Mouse (Mus musculus) stomach, embryonic 14.5 days (tissue): ENCODE results near the gene Nelfe. TPM values are rescaled to one million over a fixed set of nuclear protein-coding genes. Genes with fewer than 3 reads are reported as not detected.

Experiments used
- ATAC-seq: fragments of 200-750 bp; cut with Nextera tagmentation; 2 replicates; pipeline ENCODE4 v1.8.0; 2017; ENCODE audit warnings: low read depth, moderate TSS enrichment; ENCODE audit not compliant: insufficient number of reproducible peaks, insufficient read depth, low FRiP score
- H3K27ac ChIP-seq: fragments of 300-500 bp; sonication (generic); 2 replicates; pipeline ENCODE4 v1.5.1; 2014; ENCODE audit warnings: mild to moderate bottlenecking, low read length, moderate library complexity, mixed read lengths
- H3K27me3 ChIP-seq: fragments of 300-500 bp; sonication (generic); 2 replicates; pipeline ENCODE4 v1.6.1; 2014; ENCODE audit warnings: low read length, control low read depth, mixed read lengths; ENCODE audit not compliant: control insufficient read depth, insufficient read depth
- H3K36me3 ChIP-seq: fragments of 300-500 bp; sonication (generic); 2 replicates; pipeline ENCODE4 v1.6.1; 2014; ENCODE audit warnings: mild to moderate bottlenecking, control low read depth, low read length, moderate library complexity, mixed read lengths; ENCODE audit not compliant: control insufficient read depth, insufficient read depth
- H3K4me1 ChIP-seq: fragments of 300-500 bp; sonication (generic); 2 replicates; pipeline ENCODE4 v1.6.1; 2014; ENCODE audit warnings: low read length, control low read depth, mixed read lengths; ENCODE audit not compliant: control insufficient read depth, insufficient read depth
- H3K4me2 ChIP-seq: fragments of 300-500 bp; sonication (generic); replicated peaks from 2 replicates; pipeline ENCODE4 v1.6.1; 2014; ENCODE audit warnings: low read depth, low read length, control low read depth
- H3K4me3 ChIP-seq: fragments of 300-500 bp; sonication (generic); 2 replicates; pipeline ENCODE4 v1.5.1; 2014; ENCODE audit warnings: low read depth, low read length, control low read depth
- H3K9ac ChIP-seq: fragments of 300-500 bp; sonication (generic); replicated peaks from 2 replicates; pipeline ENCODE4 v1.6.1; 2014; ENCODE audit warnings: low read depth, mild to moderate bottlenecking, control low read depth, low read length, moderate library complexity, mixed read lengths
- H3K9me3 ChIP-seq: fragments of 300-500 bp; sonication (generic); 2 replicates; pipeline ENCODE4 v1.6.1; 2016; ENCODE audit warnings: low read depth, low read length, control low read depth; ENCODE audit not compliant: control insufficient read depth
- WGBS: fragments of 180-500 bp; shearing (Covaris S2); extraction: QIAGEN DNeasy Blood & Tissue Kit; methylation state at CpG from one replicate; pipeline ENCODE4 v1.1.7; 2014; 5-methylcytosine and 5-hydroxymethylcytosine counted together
- polyA plus RNA-seq: library from polyadenylated mRNA; unstranded; fragments of >200 nt; fragmentation: Nextera tagmentation; extraction: Ambion mirVana; gene quantifications from 2 replicates; pipeline ENCODE4 v1.2.1, GENCODE M21; 2014

The Nelfe gene
- polyA plus RNA-seq, 1 experiment from 2014 or later = 101 TPM

DNA sequence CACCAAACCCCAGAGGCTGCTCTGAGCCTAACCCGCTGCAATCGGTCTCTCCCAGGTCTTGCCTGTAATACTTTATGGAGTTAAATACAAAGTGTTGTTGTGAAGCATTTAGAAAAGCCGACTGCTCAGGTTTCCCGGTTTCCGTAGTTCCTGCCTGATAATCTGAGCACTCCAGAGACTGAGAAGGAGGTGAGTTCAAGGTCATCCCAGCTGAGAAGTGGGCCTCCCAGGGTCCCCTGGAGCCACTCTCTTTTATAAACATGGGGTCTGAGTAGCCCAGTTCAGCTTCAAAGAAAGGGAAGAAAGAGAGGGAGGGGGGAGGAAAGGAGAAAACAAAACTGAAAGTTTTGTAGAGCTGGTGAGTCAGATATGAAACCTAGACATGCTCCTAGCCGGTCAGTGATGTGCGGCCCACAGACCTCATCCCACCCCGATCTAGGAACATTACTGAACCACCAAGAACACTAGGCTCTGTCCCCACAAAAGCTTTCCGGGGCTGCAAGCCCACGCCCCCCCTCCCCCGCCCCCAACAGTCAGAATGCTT, 29.2 kb downstream of the Nelfe start, which contains the start of gene Zbtb12:
Zbtb12 (plus strand) TSS at position 148 of the 544 bp plus-strand sequence.
- H3K36me3 ChIP-seq = no peaks in the 10 kb centered on the region
- no peak within 1 kb of the TSS for H3K9ac ChIP-seq
- WGBS = 56% methylated on average over 11 of the region's 11 CpGs
- no peak within 1 kb of the TSS for H3K4me3 ChIP-seq
- no peak within 1 kb of the TSS for H3K4me2 ChIP-seq
- no peaks in the 10 kb centered on the region for H3K27me3 ChIP-seq
- H3K4me1 ChIP-seq = 0 out of 2 replicates have a peak, but pooled peaks cover 3% of the 10 kb centered on the region
- no peaks in the 10 kb centered on the region for H3K9me3 ChIP-seq
- H3K27ac ChIP-seq = no peak within 1 kb of the TSS
- ATAC-seq = no peak

DNA sequence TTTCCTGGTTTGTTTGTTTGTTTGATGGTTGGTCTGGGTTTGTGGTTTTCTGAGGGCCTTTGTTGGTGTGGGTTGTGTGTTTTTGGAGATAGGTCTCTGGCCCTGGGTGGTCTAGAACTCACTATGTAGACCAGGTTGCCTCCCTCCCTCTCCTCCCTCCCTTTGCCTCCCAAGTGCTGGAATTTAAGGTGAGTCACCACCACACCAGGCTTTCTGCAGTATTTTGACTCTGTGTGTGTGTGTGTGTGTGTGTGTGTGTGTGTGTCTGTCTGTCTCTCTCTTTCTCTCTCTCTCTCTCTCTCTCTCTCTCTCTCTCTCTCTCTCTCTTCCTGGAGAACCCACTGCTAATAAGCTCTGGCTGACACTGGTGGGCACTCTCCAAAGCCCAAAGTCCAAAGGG, 31.0 kb downstream of the Nelfe start:
- no peak overlapping the region for H3K4me2 ChIP-seq

DNA sequence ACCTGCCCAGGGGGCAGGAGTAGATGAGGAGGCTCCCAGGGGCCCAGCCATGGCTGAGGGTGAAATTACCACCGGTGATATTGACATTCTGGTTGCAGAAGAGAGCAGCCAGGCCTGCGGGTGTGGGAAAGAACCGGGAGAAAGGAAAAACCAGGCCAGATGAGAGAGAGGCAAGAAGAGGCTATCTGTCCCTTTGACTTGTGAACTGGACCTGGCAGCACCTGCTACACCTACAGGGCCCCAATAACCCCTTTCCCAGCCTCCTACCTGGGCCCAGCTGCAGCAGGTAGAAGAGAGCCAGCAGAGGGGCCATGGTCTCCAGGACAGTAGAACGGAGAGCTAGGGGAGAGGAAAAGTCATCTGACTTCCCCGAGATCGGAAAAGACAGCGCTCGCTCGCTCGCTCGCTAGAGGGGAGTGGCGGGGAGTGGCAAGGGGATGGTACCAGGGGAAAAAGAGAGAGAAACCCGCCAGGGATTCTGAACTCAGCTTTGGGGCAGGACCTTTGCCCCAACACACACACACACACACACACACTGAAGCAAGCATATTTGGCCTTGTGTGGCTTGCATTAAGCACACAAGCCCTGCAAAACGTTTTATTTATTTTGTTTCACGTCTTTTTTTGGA, 31.6 kb downstream of the Nelfe start, which contains the start of gene Gm20547:
Gm20547 (minus strand) TSS at position 360 of the 628 bp plus-strand sequence.
- Histone ChIP-seq H3K9me3 (no peaks in the 10 kb centered on the region), H3K36me3 (no peaks in the 10 kb centered on the region), H3K9ac (no peak within 1 kb of the TSS), H3K27ac (no peak within 1 kb of the TSS), H3K4me3 (no peak within 1 kb of the TSS), H3K4me2 (0 out of 2 replicates have a peak within 1 kb of the TSS, but pooled peaks have one; percentile 3), H3K27me3 (no peaks in the 10 kb centered on the region), H3K4me1 (0 out of 2 replicates have a peak, but pooled peaks cover 3% of the 10 kb centered on the region)
- 5% methylated on average over 15 of the region's 15 CpGs for WGBS
- no peak for ATAC-seq

More for the DNA sequence above, 31.0 kb downstream of the Nelfe start:
- no peak for ATAC-seq
- Histone ChIP-seq H3K27ac (no peak overlapping the region), H3K27me3 (no peaks in the 10 kb centered on the region), H3K36me3 (no peaks in the 10 kb centered on the region), H3K4me1 (0 out of 2 replicates have a peak, but pooled peaks cover 3% of the 10 kb centered on the region), H3K4me3 (no peak overlapping the region), H3K9ac (no peak overlapping the region), H3K9me3 (no peaks in the 10 kb centered on the region)

DNA sequence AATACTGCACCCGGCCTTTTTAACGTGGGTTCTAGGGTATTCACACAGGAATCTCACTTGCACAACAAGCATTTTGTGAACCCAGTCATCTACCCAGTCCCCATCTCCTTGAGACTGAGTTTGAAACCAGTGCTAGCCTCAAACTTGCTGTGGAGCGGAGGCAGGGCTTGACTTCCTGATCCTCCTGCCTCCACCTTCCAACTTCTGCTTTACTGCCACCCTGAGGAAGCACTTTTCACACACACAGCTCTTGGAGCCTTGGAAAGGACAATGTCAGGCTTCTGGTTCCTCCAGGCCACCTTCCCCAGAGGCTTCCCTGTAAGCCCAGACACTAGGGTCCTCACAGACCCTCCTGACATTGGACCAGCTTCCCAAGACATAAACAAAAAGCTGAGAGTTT, 33.1 kb downstream of the Nelfe start:
- Histone ChIP-seq H3K27me3 (no peaks in the 10 kb centered on the region), H3K4me2 (no peak overlapping the region), H3K4me3 (no peak overlapping the region), H3K36me3 (no peaks in the 10 kb centered on the region), H3K27ac (no peak overlapping the region), H3K9ac (no peak overlapping the region), H3K4me1 (0 out of 2 replicates have a peak, but pooled peaks cover 3% of the 10 kb centered on the region), H3K9me3 (no peaks in the 10 kb centered on the region)
- 67% methylated on average over 3 of the region's 3 CpGs for WGBS
- no peak for ATAC-seq

DNA sequence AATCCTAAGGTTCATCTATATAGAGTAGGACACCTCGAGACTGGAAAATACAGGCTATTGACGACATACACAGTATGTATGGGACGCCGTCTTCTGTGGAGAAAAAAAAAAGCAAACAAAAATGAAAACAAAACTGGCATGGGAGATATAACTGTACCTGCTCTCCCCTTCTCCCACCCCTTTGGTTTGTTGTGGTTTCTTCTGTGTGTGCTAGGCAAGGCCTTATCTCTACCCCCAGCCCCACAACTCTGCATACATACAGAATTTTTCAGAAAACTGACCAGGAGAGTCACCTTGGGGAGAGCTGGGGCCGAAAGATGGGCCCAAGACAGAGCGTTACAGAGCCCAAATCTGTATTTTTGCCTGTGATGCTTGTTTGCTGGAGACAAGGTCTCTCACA, 34.5 kb downstream of the Nelfe start:
- H3K9ac ChIP-seq = no peak overlapping the region
- no peak overlapping the region for H3K27ac ChIP-seq
- 82% methylated on average over 6 of the region's 6 CpGs for WGBS
- H3K4me2 ChIP-seq = no peak overlapping the region
- H3K4me3 ChIP-seq = no peak overlapping the region
- no peaks in the 10 kb centered on the region for H3K4me1 ChIP-seq
- H3K27me3 ChIP-seq = no peaks in the 10 kb centered on the region
- H3K36me3 ChIP-seq = no peaks in the 10 kb centered on the region
- ATAC-seq = no peak
- no peaks in the 10 kb centered on the region for H3K9me3 ChIP-seq

DNA sequence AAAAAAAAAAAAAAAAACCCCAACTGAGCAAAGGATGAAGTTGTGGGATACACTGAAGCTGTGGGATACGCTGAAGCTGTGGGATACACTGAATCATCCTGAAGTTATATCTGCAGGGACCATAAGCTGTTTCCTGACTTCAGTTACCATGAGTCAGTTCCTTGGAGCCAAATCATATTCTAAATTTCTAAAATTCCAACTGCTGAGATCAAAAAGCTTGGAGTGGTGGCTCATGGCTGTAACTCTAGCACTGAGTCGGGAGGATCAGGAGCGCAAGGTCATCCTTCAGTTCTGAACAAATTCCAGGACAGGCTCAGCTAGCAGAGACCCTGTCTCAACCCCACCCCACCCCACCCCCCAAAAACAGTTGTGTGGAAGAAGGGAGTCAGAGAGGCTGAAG, 35.4 kb downstream of the Nelfe start:
- Histone ChIP-seq H3K4me1 (no peaks in the 10 kb centered on the region), H3K27ac (no peak overlapping the region), H3K9me3 (no peaks in the 10 kb centered on the region), H3K4me2 (no peak overlapping the region), H3K4me3 (no peak overlapping the region), H3K36me3 (no peaks in the 10 kb centered on the region), H3K27me3 (no peaks in the 10 kb centered on the region), H3K9ac (no peak overlapping the region)
- WGBS = 78% methylated on average over 3 of the region's 3 CpGs
- no peak for ATAC-seq

DNA sequence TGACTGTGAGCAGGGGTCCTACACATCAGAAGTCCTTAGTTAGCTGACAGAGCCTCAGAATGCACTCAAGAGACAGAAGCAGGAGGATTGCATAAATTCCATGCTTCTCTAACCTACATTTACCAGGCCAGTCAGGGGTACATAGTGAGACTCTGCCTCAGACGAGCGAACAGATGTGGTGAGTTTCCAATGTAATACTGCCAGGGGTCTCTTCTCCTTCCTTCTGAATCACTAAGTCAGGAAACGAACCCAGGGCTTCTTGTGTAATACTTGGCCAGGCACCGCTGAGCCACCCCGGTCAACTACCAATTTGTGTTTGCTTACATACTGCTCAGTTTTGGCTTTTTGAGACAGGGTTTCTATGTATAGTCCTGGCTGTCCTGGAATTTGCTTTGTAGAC, 37.8 kb downstream of the Nelfe start:
- Histone ChIP-seq H3K9ac (no peak overlapping the region), H3K4me3 (no peak overlapping the region), H3K27ac (no peak overlapping the region), H3K4me1 (no peaks in the 10 kb centered on the region), H3K4me2 (no peak overlapping the region), H3K9me3 (no peaks in the 10 kb centered on the region), H3K27me3 (no peaks in the 10 kb centered on the region), H3K36me3 (no peaks in the 10 kb centered on the region)
- WGBS = 83% methylated on average over 5 of the region's 5 CpGs
- ATAC-seq = no peak

DNA sequence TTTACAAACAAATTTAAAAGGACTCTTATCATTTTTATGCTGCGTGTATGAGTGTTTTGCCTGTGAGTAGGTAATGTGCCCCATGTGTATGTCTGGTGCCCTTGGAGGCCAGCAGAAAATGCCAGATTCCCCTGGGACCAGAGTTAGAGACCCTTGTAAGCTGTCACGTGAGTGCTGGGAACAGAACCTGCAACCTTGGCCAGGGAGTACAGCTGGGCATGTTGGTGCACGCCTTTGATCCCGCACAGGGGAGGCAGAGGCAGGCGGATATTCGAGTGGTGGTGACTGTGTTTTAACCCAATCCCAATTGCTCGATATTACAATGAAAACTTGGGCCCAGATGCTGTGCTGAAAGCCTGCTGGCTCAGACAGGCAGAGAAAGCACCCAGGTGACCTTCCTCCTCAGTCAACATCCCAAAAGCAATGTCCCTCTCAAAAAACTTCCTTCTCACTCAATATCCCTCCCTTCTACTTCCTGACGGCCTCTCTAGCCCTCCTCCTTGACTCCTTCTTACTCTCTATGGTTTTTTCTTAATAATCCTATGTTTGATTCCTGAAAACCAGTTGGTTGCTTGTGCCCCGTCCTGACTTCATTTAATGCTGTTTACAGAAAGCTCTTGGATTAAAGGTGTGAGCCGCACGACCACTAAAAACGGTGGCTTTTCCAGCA, 40.0 kb downstream of the Nelfe start:
- H3K9ac ChIP-seq = no peak overlapping the region
- H3K36me3 ChIP-seq = no peaks in the 10 kb centered on the region
- H3K9me3 ChIP-seq = no peaks in the 10 kb centered on the region
- ATAC-seq = no peak
- H3K4me3 ChIP-seq = no peak overlapping the region
- no peaks in the 10 kb centered on the region for H3K27me3 ChIP-seq
- H3K4me2 ChIP-seq = no peak overlapping the region
- no peak overlapping the region for H3K27ac ChIP-seq
- WGBS = 83% methylated on average over 12 of the region's 12 CpGs
- H3K4me1 ChIP-seq = peaks cover 7% of the 10 kb centered on the region
